In the genomic region with DNA sequence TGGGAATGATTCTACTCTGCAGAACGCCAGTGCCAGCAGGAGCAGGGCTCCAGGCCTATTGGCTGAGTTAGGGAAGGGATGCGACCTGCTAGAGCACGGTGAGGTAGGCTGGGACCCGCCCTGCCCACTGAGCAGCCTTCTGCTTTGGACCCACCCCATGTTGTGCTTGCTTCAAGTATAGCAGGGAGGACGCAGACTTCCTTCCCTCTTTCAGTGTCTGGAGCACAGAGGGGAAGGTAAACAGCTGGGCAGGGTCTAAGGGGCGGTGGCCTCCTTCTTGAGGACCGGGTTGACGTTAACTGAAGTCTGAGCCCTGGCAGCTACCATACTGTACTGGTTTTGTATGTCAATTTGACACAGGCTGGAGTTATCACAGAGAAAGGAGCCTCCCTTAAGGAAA, we compare ENCODE assay signal across 13 mouse cellular contexts.
"Had no signal": no experiment of that assay in that cellular context is flagged by ENCODE, and none has a peak within 500 bp of the region (broad histone marks: within the 10 kb centered on the region; RNA-seq: fewer than 3 reads in every experiment).

No protein-coding gene starts in this region.

- H3K4me1 ChIP-seq: lung, embryonic 15.5 days had no signal

- H3K36me3 ChIP-seq: intestine, embryonic 15.5 days; limb, embryonic 13.5 days; lung, embryonic 15.5 days; midbrain, embryonic 10.5 days; midbrain, embryonic 15.5 days; neural tube, embryonic 13.5 days had no signal

- H3K4me2 ChIP-seq: intestine, embryonic 15.5 days; limb, embryonic 13.5 days; lung, embryonic 15.5 days; midbrain, embryonic 15.5 days; neural tube, embryonic 13.5 days had no signal

- H3K4me3 ChIP-seq: intestine, embryonic 15.5 days; layer of hippocampus, adult 2 months; limb, embryonic 13.5 days; lung, embryonic 15.5 days; midbrain, embryonic 10.5 days; midbrain, embryonic 15.5 days; neural tube, embryonic 13.5 days had no signal

- H3K9me3 ChIP-seq: intestine, embryonic 15.5 days; limb, embryonic 13.5 days; lung, embryonic 15.5 days; midbrain, embryonic 10.5 days; midbrain, embryonic 15.5 days; neural tube, embryonic 13.5 days had no signal

- H3K9ac ChIP-seq: intestine, embryonic 15.5 days; limb, embryonic 13.5 days; liver, embryonic 14.5 days; lung, embryonic 15.5 days; midbrain, embryonic 15.5 days; neural tube, embryonic 13.5 days had no signal

- ATAC-seq: intestine, embryonic 15.5 days; midbrain, embryonic 15.5 days had no signal

- H3K27ac ChIP-seq: intestine, embryonic 15.5 days; layer of hippocampus, adult 2 months; limb, embryonic 13.5 days; liver, embryonic 14.5 days; lung, embryonic 15.5 days; midbrain, embryonic 10.5 days; midbrain, embryonic 15.5 days; neural tube, embryonic 13.5 days had no signal

- DNase-seq: kidney, adult 18-20 months; kidney, postnatal 10 days; kidney, postnatal 4 days; left cerebral cortex, postnatal 4 days; thymus, postnatal 36 days had no signal

- H3K27me3 ChIP-seq: intestine, embryonic 15.5 days; lung, embryonic 15.5 days had no signal
